ENCODE assay signal across 13 mouse cellular contexts in genomic region chr1:63369561-63369960, GRCm38 (mm10).
"Had no signal": no experiment of that assay in that cellular context is flagged by ENCODE, and none has a peak within 500 bp of the region (broad histone marks: within the 10 kb centered on the region; RNA-seq: fewer than 3 reads in every experiment).

No protein-coding gene starts in this region.

- H3K4me3 ChIP-seq: left cerebral cortex, adult 2 months; limb, embryonic 10.5 days; liver, embryonic 15.5 days; midbrain, embryonic 15.5 days; neural tube, embryonic 13.5 days; stomach, embryonic 15.5 days had no signal

- H3K27ac ChIP-seq: left cerebral cortex, adult 2 months; limb, embryonic 10.5 days; liver, embryonic 15.5 days; midbrain, embryonic 15.5 days; neural tube, embryonic 13.5 days; stomach, embryonic 15.5 days had no signal

- DNase-seq: kidney, adult 8-10 months; kidney, postnatal 25 days; lung, adult 2 months; lung, postnatal 36 days; right cerebral cortex, adult 18-20 months; right cerebral cortex, postnatal 4 days; thymus, postnatal 36 days had no signal
